Mouse (Mus musculus): ENCODE data around the gene Grin1.
A peak's percentile ranks its signal among the peaks of the same experiment; 100 is the strongest.
"Not testable (repeated sequence)": the region's sequence is repeated elsewhere in the genome, so short reads cannot be mapped to it uniquely, and the experiment has no call there.

Grin1 gene

GRCm38 (mm10) chr2:25286314-25286713 lies 32.7 kb downstream of the Grin1 start:
- peak in 1 of 2 experiments; percentile 24 for DNase-seq

DNA sequence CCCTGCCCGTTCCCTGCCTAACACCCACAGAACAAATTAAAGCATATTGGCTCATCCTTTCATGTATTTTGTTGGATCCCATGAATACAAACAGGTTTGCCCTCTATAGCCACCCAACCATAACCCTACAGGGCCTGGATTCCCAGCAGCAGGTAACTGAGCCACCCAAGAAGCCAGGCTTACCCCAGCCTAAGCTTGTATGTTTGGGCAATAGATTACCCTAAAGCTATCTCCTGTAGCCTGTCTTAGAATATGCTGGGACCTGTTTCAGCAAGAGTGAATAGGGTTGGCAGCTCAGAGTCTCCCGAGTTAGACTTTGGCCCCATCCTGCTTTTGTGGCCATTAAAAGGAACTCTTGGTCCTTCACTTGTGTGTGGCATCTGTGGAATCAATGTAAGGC lies 33.4 kb downstream of the Grin1 start:
- peak in 1 of 2 experiments; percentile 20 for DNase-seq

- peak; percentile 90 to 93 for DNase-seq
These were observed 39.8 kb downstream of the Grin1 start for GRCm38 (mm10) chr2:25278928-25279882.

DNA sequence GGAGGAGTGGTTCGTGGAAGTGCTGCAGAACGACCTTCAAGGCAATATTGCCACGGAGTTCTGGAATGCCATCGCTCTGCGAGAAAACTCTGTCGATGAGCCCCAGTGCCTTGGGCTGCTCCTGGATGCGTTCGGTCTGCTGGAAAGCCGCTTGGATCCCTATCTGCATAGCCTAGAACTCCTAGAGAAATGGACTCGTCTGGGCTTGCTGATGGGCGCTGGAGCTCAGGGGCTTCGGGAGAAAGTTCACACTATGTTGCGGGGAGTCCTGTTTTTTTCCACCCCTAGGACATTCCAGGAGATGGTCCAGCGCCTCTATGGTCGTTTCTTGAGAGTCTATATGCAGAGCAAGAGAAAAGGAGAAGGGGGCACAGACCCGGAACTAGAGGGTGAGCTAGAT lies 46.0 kb downstream of the Grin1 start:
- DNase-seq = no peak

- DNase-seq = no peak
These were observed 46.5 kb downstream of the Grin1 start for GRCm38 (mm10) chr2:25272515-25272914.

DNA sequence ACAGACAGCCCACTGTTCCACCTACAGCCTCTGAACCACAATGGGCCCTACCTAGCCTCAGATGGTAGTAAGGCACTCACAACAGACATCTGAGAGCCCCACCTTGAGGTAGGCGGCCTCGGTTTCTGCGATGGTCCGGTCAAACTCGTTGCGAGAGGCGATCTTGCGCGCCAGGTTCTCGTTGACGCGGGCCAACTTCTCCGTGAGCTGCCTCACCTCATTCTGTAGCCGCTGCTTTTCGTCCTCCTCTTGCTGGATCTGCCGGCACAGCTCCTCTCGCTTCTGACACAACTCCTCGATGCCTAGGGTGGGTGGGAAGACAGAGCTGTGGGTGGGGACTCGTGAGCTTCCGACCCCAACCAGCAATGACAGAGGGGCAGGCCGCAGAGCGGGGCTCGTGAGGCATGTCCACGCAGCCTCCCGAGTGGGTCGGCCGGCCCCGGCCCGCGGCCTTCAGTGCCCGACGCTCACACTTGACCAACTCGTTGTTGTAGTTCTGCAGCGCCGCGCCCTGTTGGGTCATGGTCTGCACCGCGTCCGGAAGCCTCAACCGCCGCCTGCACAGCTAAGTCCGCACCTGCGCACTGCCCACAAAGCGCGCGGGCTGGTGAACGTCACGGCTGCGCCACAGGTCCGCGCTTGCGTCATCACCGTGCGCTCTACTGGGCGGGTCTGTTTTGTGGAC lies 47.0 kb downstream of the Grin1 start, which contains the start of the genes Ssna1 and Anapc2:
Ssna1 (minus strand) TSS at position 612 of the 685 bp plus-strand sequence.
Anapc2 (plus strand) TSS at position 652 of the 685 bp plus-strand sequence.
- DNase-seq = peak; percentile 99

DNA sequence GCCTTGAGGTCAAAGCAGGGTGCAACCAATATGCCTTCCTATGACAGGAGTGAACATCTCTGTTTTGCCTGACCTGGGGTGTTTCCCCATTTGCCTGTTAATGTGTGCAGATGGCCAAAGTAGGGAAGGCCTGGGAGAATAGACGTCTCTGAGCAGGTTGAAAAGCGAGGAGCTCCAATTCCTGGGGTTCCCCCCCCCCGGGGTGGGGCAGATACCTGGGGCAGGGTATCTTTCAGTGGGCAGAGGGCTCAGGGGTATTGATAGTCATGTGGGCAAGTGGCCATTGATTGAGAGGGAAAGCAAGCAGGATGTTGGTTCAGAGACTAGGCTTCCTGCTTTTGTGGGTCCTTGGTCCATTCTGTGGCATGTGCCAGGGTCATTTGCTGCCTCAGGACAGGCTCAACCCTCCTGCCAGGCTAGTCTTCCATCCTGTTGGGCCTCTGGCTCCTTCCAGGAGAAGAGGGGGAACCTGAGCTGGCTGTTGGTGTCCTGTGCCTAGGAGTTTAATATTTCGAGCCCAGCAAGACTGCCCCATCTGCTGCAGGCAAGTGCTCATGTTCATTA lies 51.2 kb downstream of the Grin1 start:
- DNase-seq = peak; percentile 48 to 53

- peak in 1 of 2 experiments; percentile 64 for DNase-seq
These were observed 51.7 kb downstream of the Grin1 start for GRCm38 (mm10) chr2:25267241-25267640.

- DNase-seq = peak; percentile 79 to 86
These were observed 52.3 kb downstream of the Grin1 start for GRCm38 (mm10) chr2:25266720-25267119.

DNA sequence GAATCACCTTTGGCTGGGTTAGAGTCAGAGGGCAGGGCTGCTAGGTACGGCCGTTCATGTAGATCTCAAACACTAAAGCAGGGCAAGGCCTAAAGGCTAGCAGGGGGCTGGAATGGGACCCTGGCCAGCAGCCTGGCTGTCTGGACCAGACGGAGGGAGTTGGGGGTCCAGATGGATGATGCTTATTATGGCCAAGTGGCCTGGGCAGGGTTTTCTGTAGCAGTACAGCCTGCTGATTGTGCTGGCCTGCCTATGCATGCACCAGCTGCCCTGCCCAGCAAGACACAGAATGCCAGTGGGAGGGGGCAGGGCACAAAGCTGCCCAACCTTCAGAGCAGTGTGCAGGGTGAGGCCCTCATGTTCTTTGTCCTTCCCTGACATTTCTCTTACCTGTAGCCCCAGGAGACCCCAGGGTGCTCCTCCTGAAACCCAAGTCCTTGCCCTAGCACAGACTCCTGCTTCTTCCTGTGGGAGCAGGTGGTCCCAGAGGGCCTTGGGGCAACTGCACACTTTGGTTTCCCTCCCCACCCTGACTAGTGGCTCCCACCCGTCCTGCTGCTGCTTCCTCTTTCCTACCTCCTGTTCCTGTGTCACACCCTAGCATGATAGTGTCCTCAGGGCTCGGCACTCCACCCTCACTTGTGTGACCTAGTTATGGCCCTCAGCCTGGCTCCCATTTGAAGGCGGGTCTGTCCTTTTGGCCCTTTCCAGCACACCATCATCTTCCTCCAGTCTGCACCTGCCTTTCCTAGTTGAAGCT lies 52.9 kb downstream of the Grin1 start:
- peak; percentile 97 to 98 for DNase-seq

DNA sequence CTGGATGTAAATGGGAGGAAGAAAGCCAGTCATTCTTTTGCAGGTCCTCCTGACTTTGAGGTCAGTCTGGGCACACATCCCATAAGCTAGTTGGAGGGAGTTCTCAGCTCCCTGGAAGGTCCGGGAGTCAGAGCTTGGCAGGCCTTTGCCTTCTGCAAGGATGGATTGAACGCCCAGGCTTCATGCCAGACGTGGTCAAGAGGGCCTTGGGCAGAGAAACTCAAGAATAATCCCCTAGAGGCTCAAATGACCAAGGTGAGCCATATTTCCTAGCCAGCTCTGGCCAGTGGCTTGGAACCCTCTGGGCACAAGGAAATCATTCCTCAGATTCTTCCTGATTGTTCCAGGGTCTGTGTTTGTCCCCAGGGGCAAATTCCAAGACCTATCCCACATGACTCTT lies 54.1 kb downstream of the Grin1 start:
- DNase-seq = peak; percentile 87 to 93

- peak in 1 of 2 experiments; percentile 44 for DNase-seq
These were observed 54.7 kb downstream of the Grin1 start for GRCm38 (mm10) chr2:25264286-25264660.

DNA sequence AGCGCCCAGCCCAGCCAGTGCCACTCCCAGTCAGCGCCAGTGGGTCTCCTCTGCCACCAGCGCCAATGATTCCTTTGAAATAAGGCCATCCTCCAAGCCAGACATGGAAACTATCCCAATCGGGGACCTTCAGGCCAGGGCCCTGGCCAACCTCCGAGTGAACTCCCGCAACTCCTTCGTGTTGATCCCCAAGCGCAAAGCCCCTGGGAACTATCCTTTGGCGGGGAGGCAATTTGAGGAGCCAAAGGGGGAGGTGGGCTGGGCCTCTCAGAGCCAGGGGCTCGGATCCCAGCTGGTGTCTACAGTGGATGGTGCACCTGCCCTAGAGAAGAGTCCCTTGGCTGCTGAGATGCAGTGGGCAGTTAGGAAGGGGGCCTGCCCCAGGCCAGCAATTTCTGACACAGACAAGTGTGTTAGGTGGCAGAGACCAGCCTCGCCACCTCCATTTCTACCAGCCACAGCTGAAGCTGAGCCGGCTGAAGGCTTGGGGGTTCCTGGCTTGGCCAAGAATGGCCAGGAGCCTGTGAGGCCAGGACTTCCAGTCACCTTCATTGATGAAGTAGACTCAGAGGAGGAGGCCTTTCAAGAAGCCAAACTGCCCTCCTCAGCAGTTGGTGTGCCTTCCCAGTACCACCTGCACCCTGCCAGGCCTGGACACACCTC lies 55.2 kb downstream of the Grin1 start:
- peak in 1 of 2 experiments; percentile 55 for DNase-seq

- DNase-seq = peak; percentile 86 to 88
These were observed 56.0 kb downstream of the Grin1 start for GRCm38 (mm10) chr2:25262795-25263622.

DNA sequence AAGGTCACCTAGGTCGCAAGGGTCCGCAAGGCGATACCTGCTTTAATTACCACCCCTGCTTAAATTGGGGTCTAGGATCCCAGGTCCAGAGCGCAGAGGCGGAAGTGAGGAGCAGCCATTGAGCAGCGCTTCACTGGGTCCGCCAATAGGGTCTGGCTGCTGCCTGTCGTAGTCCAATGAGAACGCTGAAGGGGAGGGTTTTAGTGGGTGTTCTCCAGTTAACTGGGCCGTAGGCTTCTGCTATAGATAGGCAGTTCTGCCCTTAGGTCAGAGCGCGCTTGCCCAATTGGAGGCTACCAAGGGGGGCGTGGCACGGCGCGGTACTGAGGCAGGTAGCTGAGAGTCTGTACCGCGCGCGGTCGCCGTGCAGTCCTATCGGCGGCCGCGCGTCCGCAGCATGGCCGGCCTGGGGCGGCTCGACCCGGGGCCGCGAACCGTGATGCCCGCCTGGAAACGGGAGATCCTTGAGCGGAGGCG lies 56.7 kb downstream of the Grin1 start, which contains the start of gene Tprn:
Tprn (plus strand) TSS at position 328 of the 477 bp plus-strand sequence.
- peak; percentile 97 to 98 for DNase-seq

- DNase-seq = peak in 1 of 2 experiments; percentile 38
These were observed 57.1 kb downstream of the Grin1 start for GRCm38 (mm10) chr2:25261870-25262269.

- DNase-seq = peak in 1 of 2 experiments; percentile 52
These were observed 60.1 kb downstream of the Grin1 start for GRCm38 (mm10) chr2:25258887-25259286.

DNA sequence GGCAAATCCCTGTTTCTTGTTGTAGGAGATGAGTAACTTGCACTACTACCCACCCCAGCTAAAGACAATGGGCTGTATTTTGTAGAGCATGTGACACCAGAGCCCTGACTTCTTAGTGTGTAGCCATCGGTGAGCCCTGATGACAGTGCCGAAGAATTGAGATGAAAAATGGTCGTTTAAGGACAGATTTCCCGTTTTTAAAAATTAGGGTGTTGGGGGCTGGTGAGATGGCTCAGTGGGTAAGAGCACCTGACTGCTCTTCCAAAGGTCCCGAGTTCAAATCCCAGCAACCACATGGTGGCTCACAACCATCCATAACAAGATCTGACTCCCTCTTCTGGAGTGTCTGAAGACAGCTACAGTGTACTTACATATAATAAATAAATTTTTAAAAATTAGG lies 61.7 kb downstream of the Grin1 start:
- not testable (repeated sequence) for DNase-seq

DNA sequence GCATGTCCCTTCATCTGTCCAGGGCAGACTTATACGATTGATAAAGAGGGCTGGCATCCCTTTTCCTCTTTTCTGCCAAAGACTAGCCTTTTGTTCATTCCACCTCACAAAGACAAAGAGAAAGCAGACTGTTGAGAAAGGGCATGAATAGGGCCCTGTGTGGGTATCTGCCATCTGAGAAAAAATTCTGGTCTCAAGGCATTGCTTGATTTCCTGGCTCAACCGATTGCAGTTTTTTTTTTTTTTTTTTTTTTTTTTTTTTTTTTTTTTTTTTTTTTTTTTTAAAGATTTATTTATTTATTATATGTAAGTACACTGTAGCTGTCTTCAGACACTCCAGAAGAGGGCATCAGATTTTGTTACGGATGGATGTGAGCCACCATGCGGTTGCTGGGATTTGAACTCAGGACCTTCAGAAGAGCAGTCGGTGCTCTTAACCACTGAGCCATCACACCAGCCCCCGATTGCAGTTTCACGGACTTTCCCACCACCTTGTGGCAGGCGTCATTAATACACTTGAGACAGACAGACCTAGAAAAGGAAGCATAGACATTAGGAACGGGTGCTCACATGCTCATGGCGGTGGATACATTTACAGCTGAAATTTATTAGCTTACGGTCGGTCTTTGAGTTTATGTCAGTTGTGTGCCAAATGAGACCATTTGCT lies 62.4 kb downstream of the Grin1 start:
- peak; percentile 41 to 76 for DNase-seq

- peak; percentile 92 to 94 for DNase-seq
These were observed 63.7 kb downstream of the Grin1 start, which contains the start of gene Tmem203 for GRCm38 (mm10) chr2:25255284-25255779. Gene Tmem203, plus strand, starts transcription at chr2:25255439.
